Mouse (Mus musculus) brain, embryonic 14.5 days (tissue): ENCODE data around the gene A1cf.

Source experiments
- CTCF ChIP-seq: fragments of 200-500 bp; IDR thresholded peaks from 2 replicates; pipeline ENCODE4 v1.5.1; 2012; ENCODE audit warnings: inconsistent platforms, mild to moderate bottlenecking, moderate library complexity, borderline replicate concordance; ENCODE audit not compliant: insufficient read depth, insufficient read length; ENCODE audit errors: extremely low read depth
- POLR2A ChIP-seq: fragments of 200-500 bp; IDR thresholded peaks from 2 replicates; pipeline ENCODE4 v1.6.1; 2012; ENCODE audit warnings: mild to moderate bottlenecking, inconsistent platforms, borderline replicate concordance; ENCODE audit not compliant: poor library complexity, insufficient read depth, insufficient read length, severe bottlenecking; ENCODE audit errors: extremely low read depth

- TF ChIP-seq POLR2A (no peak), CTCF (no peak)
Measured at GRCm38 (mm10) chr19:31895971-31896370, 27.4 kb downstream of the A1cf start.
